Mouse (Mus musculus) liver, embryonic 14.5 days (tissue): ENCODE data around the gene Ccno.

ENCODE experiments used
- CTCF ChIP-seq: IDR thresholded peaks from 2 replicates; pipeline ENCODE4 v1.5.1; 2016; ENCODE audit warnings: antibody characterized with exemption, low read depth, control low read depth
- EP300 ChIP-seq: IDR thresholded peaks from 2 replicates; pipeline ENCODE4 v1.6.1; 2016; ENCODE audit warnings: antibody characterized with exemption, low read depth

DNA sequence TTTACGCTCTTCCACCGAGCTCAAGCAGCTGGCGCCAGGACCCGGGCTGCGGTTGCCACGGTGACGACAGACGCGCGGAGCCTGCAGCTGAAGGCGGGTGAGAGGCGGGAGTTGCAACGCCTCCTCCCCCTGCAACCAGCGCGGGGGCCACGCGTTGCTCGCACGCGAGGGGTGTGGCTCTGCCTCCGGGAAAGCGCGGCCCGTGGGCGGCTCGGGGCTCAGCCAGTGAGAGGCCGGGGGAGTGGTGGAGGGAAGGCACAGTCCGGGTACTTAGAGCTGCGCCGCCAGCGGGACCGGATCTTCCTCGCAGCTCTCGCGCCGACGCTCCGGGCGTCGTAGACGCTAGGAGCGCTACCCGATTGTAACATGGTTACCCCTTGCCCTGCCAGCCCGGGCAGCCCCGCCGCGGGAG is at the start of gene Ccno:
- TF ChIP-seq CTCF (no peak), EP300 (no peak)
